Mouse (Mus musculus) embryonic facial prominence, embryonic 12.5 days (tissue): ENCODE results near the gene Gnaz. TPM values are rescaled to one million over a fixed set of nuclear protein-coding genes. Genes with fewer than 3 reads are reported as not detected.

Source experiments
- ATAC-seq: fragments of 200-750 bp; cut with Nextera tagmentation; 2 replicates; pipeline ENCODE4 v1.8.0; 2017; ENCODE audit not compliant: insufficient number of reproducible peaks, insufficient read depth, low FRiP score, low TSS enrichment
- H3K27ac ChIP-seq: fragments of 300-500 bp; sonication (generic); 2 replicates; pipeline ENCODE4 v1.5.1; 2016; ENCODE audit warnings: mild to moderate bottlenecking
- H3K27me3 ChIP-seq: fragments of 300-500 bp; sonication (generic); 2 replicates; pipeline ENCODE4 v1.6.1; 2016; ENCODE audit warnings: mild to moderate bottlenecking, moderate library complexity
- H3K36me3 ChIP-seq: fragments of 300-500 bp; sonication (generic); 2 replicates; pipeline ENCODE4 v1.6.1; 2016; ENCODE audit warnings: mild to moderate bottlenecking
- H3K4me1 ChIP-seq: fragments of 300-500 bp; sonication (generic); 2 replicates; pipeline ENCODE4 v1.6.1; 2016
- H3K4me2 ChIP-seq: fragments of 300-500 bp; sonication (generic); replicated peaks from 2 replicates; pipeline ENCODE4 v1.6.1; 2016; ENCODE audit warnings: mild to moderate bottlenecking, moderate library complexity
- H3K4me3 ChIP-seq: fragments of 300-500 bp; sonication (generic); 2 replicates; pipeline ENCODE4 v1.5.1; 2016; ENCODE audit warnings: mild to moderate bottlenecking
- H3K9ac ChIP-seq: fragments of 300-500 bp; sonication (generic); 2 replicates; pipeline ENCODE4 v1.6.1; 2016; ENCODE audit warnings: mild to moderate bottlenecking, moderate library complexity
- H3K9me3 ChIP-seq: fragments of 300-500 bp; sonication (generic); 2 replicates; pipeline ENCODE4 v1.6.1; 2016; ENCODE audit warnings: mild to moderate bottlenecking, moderate library complexity
- WGBS: fragments of 180-500 bp; shearing (Covaris S2); methylation state at CpG from one replicate; pipeline ENCODE4 v1.1.7; 2016; 5-methylcytosine and 5-hydroxymethylcytosine counted together
- polyA plus RNA-seq: library from polyadenylated mRNA; unstranded; fragments of >200 nt; fragmentation: Nextera tagmentation; extraction: Ambion mirVana; gene quantifications from 2 replicates; pipeline ENCODE4 v1.2.1, GENCODE M21; 2016

The Gnaz gene
- polyA plus RNA-seq, result 5.2 and 6.0 TPM in 2 replicates

- Histone ChIP-seq H3K27me3 (peaks cover 22% of the 10 kb centered on the region), H3K4me1 (peaks cover 10% of the 10 kb centered on the region), H3K9me3 (no peaks in the 10 kb centered on the region), H3K27ac (no peak within 1 kb of the TSS), H3K9ac (peak within 1 kb of the TSS; percentile 59), H3K4me2 (peak within 1 kb of the TSS; percentile 95), H3K4me3 (peak within 1 kb of the TSS; percentile 65), H3K36me3 (no peaks in the 10 kb centered on the region)
- WGBS, result under 1% methylated on average over 78 of the region's 83 CpGs
- peak; percentile 96 for ATAC-seq
Measured at GRCm38 (mm10) chr10:74966850-74967451, at the start of gene Gnaz. Gene Gnaz, plus strand, starts transcription at chr10:74967177.

GRCm38 (mm10) chr10:74919277-74919676 is 47.7 kb upstream of the Gnaz start:
- Histone ChIP-seq H3K36me3 (no peaks in the 10 kb centered on the region), H3K27me3 (no peaks in the 10 kb centered on the region), H3K27ac (no peak overlapping the region), H3K9ac (no peak overlapping the region), H3K4me1 (no peaks in the 10 kb centered on the region), H3K9me3 (no peaks in the 10 kb centered on the region), H3K4me3 (no peak overlapping the region), H3K4me2 (no peak overlapping the region)
- 33% methylated on average over 5 of the region's 5 CpGs for WGBS
- ATAC-seq, result no peak

- WGBS, result 47% methylated on average over 17 of the region's 17 CpGs
- H3K9me3 ChIP-seq, result no peaks in the 10 kb centered on the region
- no peak for ATAC-seq
- no peak overlapping the region for H3K27ac ChIP-seq
- no peak overlapping the region for H3K4me2 ChIP-seq
- no peaks in the 10 kb centered on the region for H3K36me3 ChIP-seq
- no peak overlapping the region for H3K9ac ChIP-seq
- H3K4me1 ChIP-seq, result peaks cover 4% of the 10 kb centered on the region
- no peak overlapping the region for H3K4me3 ChIP-seq
- H3K27me3 ChIP-seq, result no peaks in the 10 kb centered on the region
Measured at GRCm38 (mm10) chr10:74920853-74921567, 46.0 kb upstream of the Gnaz start.

- ATAC-seq, result no peak
- WGBS, result 85% methylated on average over 11 of the region's 11 CpGs
Measured at GRCm38 (mm10) chr10:74921614-74922013, 45.4 kb upstream of the Gnaz start.

GRCm38 (mm10) chr10:74922763-74923162 is 44.2 kb upstream of the Gnaz start:
- no peak for ATAC-seq
- Histone ChIP-seq H3K9ac (no peak overlapping the region), H3K27ac (no peak overlapping the region), H3K4me1 (peaks cover 4% of the 10 kb centered on the region), H3K4me2 (no peak overlapping the region), H3K4me3 (no peak overlapping the region), H3K36me3 (no peaks in the 10 kb centered on the region), H3K27me3 (no peaks in the 10 kb centered on the region), H3K9me3 (no peaks in the 10 kb centered on the region)
- 69% methylated on average over 6 of the region's 6 CpGs for WGBS

More at GRCm38 (mm10) chr10:74921614-74922013, 45.4 kb upstream of the Gnaz start:
- Histone ChIP-seq H3K4me1 (peaks cover 4% of the 10 kb centered on the region), H3K27ac (no peak overlapping the region), H3K27me3 (no peaks in the 10 kb centered on the region), H3K9me3 (no peaks in the 10 kb centered on the region), H3K9ac (no peak overlapping the region), H3K4me2 (no peak overlapping the region), H3K36me3 (no peaks in the 10 kb centered on the region), H3K4me3 (no peak overlapping the region)

GRCm38 (mm10) chr10:74924274-74924673 is 42.7 kb upstream of the Gnaz start:
- H3K36me3 ChIP-seq, result no peaks in the 10 kb centered on the region
- no peak overlapping the region for H3K9ac ChIP-seq
- no peaks in the 10 kb centered on the region for H3K9me3 ChIP-seq
- WGBS, result 89% methylated on average over 14 of the region's 14 CpGs
- no peak overlapping the region for H3K27ac ChIP-seq
- peaks cover 4% of the 10 kb centered on the region for H3K4me1 ChIP-seq
- no peak overlapping the region for H3K4me2 ChIP-seq
- H3K27me3 ChIP-seq, result no peaks in the 10 kb centered on the region
- no peak for ATAC-seq
- H3K4me3 ChIP-seq, result no peak overlapping the region

- no peak overlapping the region for H3K27ac ChIP-seq
Measured at GRCm38 (mm10) chr10:74925324-74925723, 41.7 kb upstream of the Gnaz start.

GRCm38 (mm10) chr10:74928276-74928675 is 38.7 kb upstream of the Gnaz start:
- no peaks in the 10 kb centered on the region for H3K9me3 ChIP-seq
- H3K4me1 ChIP-seq, result peaks cover 4% of the 10 kb centered on the region
- H3K4me2 ChIP-seq, result no peak overlapping the region
- no peak overlapping the region for H3K4me3 ChIP-seq
- H3K36me3 ChIP-seq, result no peaks in the 10 kb centered on the region
- ATAC-seq, result no peak
- H3K27me3 ChIP-seq, result no peaks in the 10 kb centered on the region
- no peak overlapping the region for H3K9ac ChIP-seq
- 84% methylated on average over 7 of the region's 7 CpGs for WGBS
- H3K27ac ChIP-seq, result no peak overlapping the region

More at GRCm38 (mm10) chr10:74925324-74925723, 41.7 kb upstream of the Gnaz start:
- no peaks in the 10 kb centered on the region for H3K27me3 ChIP-seq
- ATAC-seq, result no peak
- no peaks in the 10 kb centered on the region for H3K9me3 ChIP-seq
- peak overlapping the region; percentile 44 for H3K4me2 ChIP-seq
- no peak overlapping the region for H3K9ac ChIP-seq
- H3K36me3 ChIP-seq, result no peaks in the 10 kb centered on the region
- 18% methylated on average over 21 of the region's 21 CpGs for WGBS
- H3K4me3 ChIP-seq, result no peak overlapping the region
- peaks cover 4% of the 10 kb centered on the region for H3K4me1 ChIP-seq

GRCm38 (mm10) chr10:74929578-74929977 is 37.4 kb upstream of the Gnaz start:
- no peak overlapping the region for H3K4me3 ChIP-seq
- no peak overlapping the region for H3K27ac ChIP-seq
- no peak overlapping the region for H3K4me2 ChIP-seq
- ATAC-seq, result no peak
- H3K9ac ChIP-seq, result no peak overlapping the region
- H3K27me3 ChIP-seq, result no peaks in the 10 kb centered on the region
- no peaks in the 10 kb centered on the region for H3K36me3 ChIP-seq
- no peaks in the 10 kb centered on the region for H3K9me3 ChIP-seq
- WGBS, result 68% methylated on average over 6 of the region's 6 CpGs
- peaks cover 4% of the 10 kb centered on the region for H3K4me1 ChIP-seq

GRCm38 (mm10) chr10:74930541-74930940 is 36.4 kb upstream of the Gnaz start:
- H3K27ac ChIP-seq, result no peak overlapping the region
- no peak overlapping the region for H3K9ac ChIP-seq
- H3K9me3 ChIP-seq, result no peaks in the 10 kb centered on the region
- no peaks in the 10 kb centered on the region for H3K27me3 ChIP-seq
- 79% methylated on average over 3 of the region's 3 CpGs for WGBS
- H3K4me3 ChIP-seq, result no peak overlapping the region
- H3K4me2 ChIP-seq, result no peak overlapping the region
- H3K36me3 ChIP-seq, result no peaks in the 10 kb centered on the region
- H3K4me1 ChIP-seq, result peaks cover 1% of the 10 kb centered on the region; the same call in 1 of the 2 replicates
- no peak for ATAC-seq

- H3K27ac ChIP-seq, result no peak overlapping the region
- WGBS, result 82% methylated on average over 6 of the region's 6 CpGs
Measured at GRCm38 (mm10) chr10:74931631-74932030, 35.3 kb upstream of the Gnaz start.

GRCm38 (mm10) chr10:74932487-74932886 is 34.5 kb upstream of the Gnaz start:
- H3K36me3 ChIP-seq, result no peaks in the 10 kb centered on the region
- H3K27me3 ChIP-seq, result no peaks in the 10 kb centered on the region
- no peak overlapping the region for H3K4me2 ChIP-seq
- no peak overlapping the region for H3K4me3 ChIP-seq
- no peak overlapping the region for H3K27ac ChIP-seq
- WGBS, result 83% methylated on average over 6 of the region's 6 CpGs
- no peak for ATAC-seq
- H3K9ac ChIP-seq, result no peak overlapping the region
- H3K9me3 ChIP-seq, result no peaks in the 10 kb centered on the region
- H3K4me1 ChIP-seq, result no peaks in the 10 kb centered on the region

More at GRCm38 (mm10) chr10:74931631-74932030, 35.3 kb upstream of the Gnaz start:
- no peaks in the 10 kb centered on the region for H3K9me3 ChIP-seq
- no peak overlapping the region for H3K4me2 ChIP-seq
- H3K9ac ChIP-seq, result no peak overlapping the region
- no peaks in the 10 kb centered on the region for H3K36me3 ChIP-seq
- no peaks in the 10 kb centered on the region for H3K4me1 ChIP-seq
- no peak for ATAC-seq
- H3K4me3 ChIP-seq, result no peak overlapping the region
- H3K27me3 ChIP-seq, result no peaks in the 10 kb centered on the region
